Mouse (Mus musculus) left cerebral cortex, adult 6 months (tissue): ENCODE measurements around the gene Iqsec3. TPM values are rescaled to one million over a fixed set of nuclear protein-coding genes. Genes with fewer than 3 reads are reported as not detected.

Source experiments
- long read RNA-seq, 2 experiments: library from polyadenylated mRNA; unstranded; transcript quantifications; one replicate each; pipeline ENCODE4 v2.0.0; 2019 to 2020
- polyA plus RNA-seq: library from polyadenylated mRNA; unstranded; fragments of <200 nt; fragmentation: Nextera tagmentation; gene quantifications from 2 replicates; pipeline ENCODE4 v1.2.3, GENCODE M21; 2021

The Iqsec3 gene
- 16.2 and 23.6 TPM in 2 replicates for polyA plus RNA-seq
- long read RNA-seq, experiment 1, full-length matches to known transcripts, result 3 of 77 reads
- long read RNA-seq, experiment 1, partial matches to known transcripts, result 20 of 77 reads
- long read RNA-seq, experiment 1, other reads (novel, unspliced or antisense), result 54 of 77 reads
- long read RNA-seq, experiment 2, partial matches to known transcripts, result 1 of 32 reads
- long read RNA-seq, experiment 2, other reads (novel, unspliced or antisense), result 31 of 32 reads

GRCm38 (mm10) chr6:121473093-121473821 is at the start of gene Iqsec3:
Gene Iqsec3, minus strand, starts transcription at chr6:121473678.

GRCm38 (mm10) chr6:121343026-121343770 is 130.3 kb downstream of the Iqsec3 start, which contains the start of gene Slc6a12:
Gene Slc6a12, plus strand, starts transcription at chr6:121343076.

Other genes starting within 250 kb of the Iqsec3 start
- 1.4 and 2.4 TPM in 2 replicates for gene Usp18, start 227.8 kb downstream of the Iqsec3 start, polyA plus RNA-seq
- gene Slc6a13, start 173.5 kb downstream of the Iqsec3 start, polyA plus RNA-seq, result 19.0 and 23.8 TPM in 2 replicates
- gene Slc6a12, start 130.6 kb downstream of the Iqsec3 start, polyA plus RNA-seq, result 0.59 and 0.60 TPM in 2 replicates
- 0.26 and 0.60 TPM in 2 replicates for gene A2m, start 161.7 kb upstream of the Iqsec3 start, polyA plus RNA-seq